Mouse (Mus musculus) midbrain, embryonic 15.5 days (tissue): ENCODE results near the gene Vav3. TPM values are rescaled to one million over a fixed set of nuclear protein-coding genes. Genes with fewer than 3 reads are reported as not detected.

Source experiments
- ATAC-seq: fragments of 200-750 bp; cut with Nextera tagmentation; replicated peaks from 2 replicates; pipeline ENCODE4 v1.8.0; 2017; ENCODE audit warnings: moderate TSS enrichment
- H3K27ac ChIP-seq: fragments of 300-500 bp; sonication (generic); 2 replicates; pipeline ENCODE4 v1.5.1; 2015; ENCODE audit warnings: mild to moderate bottlenecking, inconsistent platforms
- H3K27me3 ChIP-seq: fragments of 300-500 bp; sonication (generic); replicated peaks from 2 replicates; pipeline ENCODE4 v1.6.1; 2015; ENCODE audit warnings: inconsistent platforms
- H3K36me3 ChIP-seq: fragments of 300-500 bp; sonication (generic); replicated peaks from 2 replicates; pipeline ENCODE4 v1.6.1; 2015; ENCODE audit warnings: inconsistent platforms
- H3K4me1 ChIP-seq: fragments of 300-500 bp; sonication (generic); 2 replicates; pipeline ENCODE4 v1.6.1; 2015; ENCODE audit warnings: inconsistent platforms
- H3K4me2 ChIP-seq: fragments of 300-500 bp; sonication (generic); 2 replicates; pipeline ENCODE4 v1.6.1; 2015; ENCODE audit warnings: inconsistent platforms, mild to moderate bottlenecking, moderate library complexity
- H3K4me3 ChIP-seq: fragments of 300-500 bp; sonication (generic); 2 replicates; pipeline ENCODE4 v1.5.1; 2015; ENCODE audit warnings: mild to moderate bottlenecking, inconsistent platforms
- H3K9ac ChIP-seq: fragments of 300-500 bp; sonication (generic); 2 replicates; pipeline ENCODE4 v1.6.1; 2015; ENCODE audit warnings: mild to moderate bottlenecking, inconsistent platforms
- H3K9me3 ChIP-seq: fragments of 300-500 bp; sonication (generic); 2 replicates; pipeline ENCODE4 v1.6.1; 2016; ENCODE audit warnings: inconsistent platforms
- WGBS: fragments of 180-500 bp; shearing (Covaris S2); methylation state at CpG from one replicate; pipeline ENCODE4 v1.1.7; 2015; ENCODE audit warnings: mixed read lengths; 5-methylcytosine and 5-hydroxymethylcytosine counted together
- polyA plus RNA-seq: library from polyadenylated mRNA; unstranded; fragments of >200 nt; fragmentation: Nextera tagmentation; extraction: Ambion mirVana; gene quantifications from 2 replicates; pipeline ENCODE4 v1.2.1, GENCODE M21; 2015

The Vav3 gene
- polyA plus RNA-seq, 1 experiment from 2014 or later = 24.3 TPM

- Histone ChIP-seq H3K4me2 (no peak overlapping the region), H3K4me3 (no peak overlapping the region), H3K4me1 (no peaks in the 10 kb centered on the region), H3K27ac (no peak overlapping the region), H3K36me3 (no peaks in the 10 kb centered on the region), H3K9ac (no peak overlapping the region), H3K27me3 (no peaks in the 10 kb centered on the region), H3K9me3 (no peaks in the 10 kb centered on the region)
- ATAC-seq = no peak
- 61% methylated on average over 7 of the region's 7 CpGs for WGBS
These were observed 16.8 kb upstream of the Vav3 start for GRCm38 (mm10) chr3:109323447-109324300.

- no peak overlapping the region for H3K4me2 ChIP-seq
- H3K27me3 ChIP-seq = no peaks in the 10 kb centered on the region
- no peak overlapping the region for H3K4me3 ChIP-seq
- WGBS = 65% methylated on average over 3 of the region's 3 CpGs
- H3K27ac ChIP-seq = no peak overlapping the region
- H3K9me3 ChIP-seq = no peaks in the 10 kb centered on the region
- H3K36me3 ChIP-seq = no peaks in the 10 kb centered on the region
- H3K9ac ChIP-seq = no peak overlapping the region
- H3K4me1 ChIP-seq = no peaks in the 10 kb centered on the region
- ATAC-seq = no peak
These were observed 13.3 kb upstream of the Vav3 start for GRCm38 (mm10) chr3:109327128-109327527.

GRCm38 (mm10) chr3:109332755-109333154, 7.7 kb upstream of the Vav3 start:
- Histone ChIP-seq H3K27ac (0 out of 2 replicates have a peak overlapping the region, but pooled peaks have one; percentile 49), H3K9me3 (no peaks in the 10 kb centered on the region), H3K4me2 (no peak overlapping the region), H3K36me3 (no peaks in the 10 kb centered on the region), H3K4me1 (0 out of 2 replicates have a peak, but pooled peaks cover 3% of the 10 kb centered on the region), H3K4me3 (no peak overlapping the region), H3K9ac (no peak overlapping the region), H3K27me3 (no peaks in the 10 kb centered on the region)
- 31% methylated on average over 5 of the region's 5 CpGs for WGBS
- peak; percentile 81 for ATAC-seq

- Histone ChIP-seq H3K4me2 (no peak overlapping the region), H3K9ac (no peak overlapping the region), H3K36me3 (no peaks in the 10 kb centered on the region), H3K4me3 (no peak overlapping the region), H3K27me3 (no peaks in the 10 kb centered on the region), H3K4me1 (0 out of 2 replicates have a peak, but pooled peaks cover 9% of the 10 kb centered on the region), H3K9me3 (no peaks in the 10 kb centered on the region), H3K27ac (no peak overlapping the region)
- WGBS = 91% methylated on average over 1 of the region's 1 CpGs
- no peak for ATAC-seq
These were observed 5.0 kb upstream of the Vav3 start for GRCm38 (mm10) chr3:109335470-109335869.

GRCm38 (mm10) chr3:109339290-109339689, 1.2 kb upstream of the Vav3 start:
- peak overlapping the region; percentile 70; the same call in 1 of the 2 replicates for H3K4me2 ChIP-seq

GRCm38 (mm10) chr3:109339941-109340273, 546 bp upstream of the Vav3 start:
- peak; percentile 57 for ATAC-seq
- no peaks in the 10 kb centered on the region for H3K27me3 ChIP-seq
- H3K4me3 ChIP-seq = peak overlapping the region; percentile 91
- H3K9me3 ChIP-seq = no peaks in the 10 kb centered on the region
- 0% methylated on average over 9 of the region's 9 CpGs for WGBS
- no peaks in the 10 kb centered on the region for H3K36me3 ChIP-seq
- peaks cover 30% of the 10 kb centered on the region for H3K4me1 ChIP-seq
- peak overlapping the region; percentile 92 for H3K27ac ChIP-seq
- peak overlapping the region; percentile 70 for H3K4me2 ChIP-seq
- peak overlapping the region; percentile 89 for H3K9ac ChIP-seq

More at GRCm38 (mm10) chr3:109339290-109339689, 1.2 kb upstream of the Vav3 start:
- Histone ChIP-seq H3K4me3 (no peak overlapping the region), H3K4me1 (peaks cover 27% of the 10 kb centered on the region), H3K36me3 (no peaks in the 10 kb centered on the region), H3K27ac (peak overlapping the region; percentile 92; the same call in 1 of the 2 replicates), H3K9ac (no peak overlapping the region), H3K27me3 (no peaks in the 10 kb centered on the region), H3K9me3 (no peaks in the 10 kb centered on the region)
- WGBS = 78% methylated on average over 9 of the region's 9 CpGs
- no peak for ATAC-seq

GRCm38 (mm10) chr3:109341071-109341480, 623 bp downstream of the Vav3 start:
- peaks cover 30% of the 10 kb centered on the region for H3K4me1 ChIP-seq
- no peaks in the 10 kb centered on the region for H3K36me3 ChIP-seq
- H3K27ac ChIP-seq = peak overlapping the region; percentile 92
- H3K9ac ChIP-seq = peak overlapping the region; percentile 89
- peak overlapping the region; percentile 91 for H3K4me3 ChIP-seq
- H3K9me3 ChIP-seq = no peaks in the 10 kb centered on the region
- H3K27me3 ChIP-seq = no peaks in the 10 kb centered on the region
- ATAC-seq = no peak; the same call in 1 of the 2 replicates
- WGBS = under 1% methylated on average over 18 of the region's 18 CpGs
- peak overlapping the region; percentile 70 for H3K4me2 ChIP-seq

GRCm38 (mm10) chr3:109341631-109342030, 1.2 kb downstream of the Vav3 start:
- peak overlapping the region; percentile 89; the same call in 1 of the 2 replicates for H3K9ac ChIP-seq
- no peaks in the 10 kb centered on the region for H3K27me3 ChIP-seq
- no peak for ATAC-seq
- H3K4me3 ChIP-seq = peak overlapping the region; percentile 91
- peaks cover 30% of the 10 kb centered on the region for H3K4me1 ChIP-seq
- WGBS = 2% methylated on average over 8 of the region's 8 CpGs
- peak overlapping the region; percentile 92 for H3K27ac ChIP-seq
- H3K9me3 ChIP-seq = no peaks in the 10 kb centered on the region
- H3K4me2 ChIP-seq = peak overlapping the region; percentile 70
- H3K36me3 ChIP-seq = no peaks in the 10 kb centered on the region

- H3K27me3 ChIP-seq = no peaks in the 10 kb centered on the region
- H3K9me3 ChIP-seq = no peaks in the 10 kb centered on the region
- no peak for ATAC-seq
- H3K9ac ChIP-seq = no peak overlapping the region
- no peak overlapping the region for H3K4me3 ChIP-seq
- no peak overlapping the region for H3K27ac ChIP-seq
- no peaks in the 10 kb centered on the region for H3K36me3 ChIP-seq
- WGBS = 83% methylated on average over 4 of the region's 4 CpGs
- no peaks in the 10 kb centered on the region for H3K4me1 ChIP-seq
- H3K4me2 ChIP-seq = no peak overlapping the region
These were observed 11.7 kb downstream of the Vav3 start for GRCm38 (mm10) chr3:109351956-109352684.

GRCm38 (mm10) chr3:109352690-109353089, 12.2 kb downstream of the Vav3 start:
- no peaks in the 10 kb centered on the region for H3K4me1 ChIP-seq
- ATAC-seq = no peak
- no peak overlapping the region for H3K4me3 ChIP-seq
- no peaks in the 10 kb centered on the region for H3K9me3 ChIP-seq
- H3K36me3 ChIP-seq = no peaks in the 10 kb centered on the region
- H3K9ac ChIP-seq = no peak overlapping the region
- WGBS = 87% methylated on average over 6 of the region's 6 CpGs
- no peak overlapping the region for H3K4me2 ChIP-seq
- no peak overlapping the region for H3K27ac ChIP-seq
- H3K27me3 ChIP-seq = no peaks in the 10 kb centered on the region

- no peak overlapping the region for H3K27ac ChIP-seq
- H3K9me3 ChIP-seq = no peaks in the 10 kb centered on the region
- 92% methylated on average over 5 of the region's 5 CpGs for WGBS
- no peaks in the 10 kb centered on the region for H3K4me1 ChIP-seq
- ATAC-seq = no peak
- no peak overlapping the region for H3K9ac ChIP-seq
- no peaks in the 10 kb centered on the region for H3K27me3 ChIP-seq
- no peak overlapping the region for H3K4me2 ChIP-seq
- no peaks in the 10 kb centered on the region for H3K36me3 ChIP-seq
- no peak overlapping the region for H3K4me3 ChIP-seq
These were observed 13.4 kb downstream of the Vav3 start for GRCm38 (mm10) chr3:109353814-109354213.

GRCm38 (mm10) chr3:109355158-109355557, 14.7 kb downstream of the Vav3 start:
- Histone ChIP-seq H3K27ac (no peak overlapping the region), H3K4me1 (no peaks in the 10 kb centered on the region), H3K4me3 (no peak overlapping the region), H3K4me2 (no peak overlapping the region), H3K9me3 (no peaks in the 10 kb centered on the region), H3K27me3 (no peaks in the 10 kb centered on the region), H3K9ac (no peak overlapping the region), H3K36me3 (no peaks in the 10 kb centered on the region)
- ATAC-seq = no peak
- 82% methylated on average over 5 of the region's 5 CpGs for WGBS
